Mouse (Mus musculus) neural tube, embryonic 11.5 days (tissue): ENCODE results near the gene Plxna3. TPM values are rescaled to one million over a fixed set of nuclear protein-coding genes. Genes with fewer than 3 reads are reported as not detected.

Experiments used
- ATAC-seq: fragments of 200-750 bp; cut with Nextera tagmentation; 2 replicates; pipeline ENCODE4 v1.8.0; 2017; ENCODE audit warnings: moderate number of reproducible peaks, mild to moderate bottlenecking, moderate TSS enrichment, moderate library complexity; ENCODE audit not compliant: insufficient read depth, low FRiP score, low TSS enrichment
- DNase-seq: peaks from one replicate; pipeline ENCODE4 v3.0.0-alpha.2; 2015; ENCODE audit warnings: low spot score
- H3K27ac ChIP-seq: fragments of 300-500 bp; sonication (generic); 2 replicates; pipeline ENCODE4 v1.5.1; 2014; ENCODE audit warnings: low read depth, mild to moderate bottlenecking, low read length
- H3K27me3 ChIP-seq: fragments of 300-500 bp; sonication (generic); 2 replicates; pipeline ENCODE4 v1.6.1; 2014; ENCODE audit warnings: mild to moderate bottlenecking, low read length, mixed read lengths; ENCODE audit not compliant: control insufficient read depth, insufficient read depth
- H3K36me3 ChIP-seq: fragments of 300-500 bp; sonication (generic); 2 replicates; pipeline ENCODE4 v1.6.1; 2014; ENCODE audit warnings: mild to moderate bottlenecking, low read length, moderate library complexity, mixed read lengths; ENCODE audit not compliant: control insufficient read depth, insufficient read depth
- H3K4me1 ChIP-seq: fragments of 300-500 bp; sonication (generic); 2 replicates; pipeline ENCODE4 v1.6.1; 2014; ENCODE audit warnings: low read length, mixed read lengths; ENCODE audit not compliant: control insufficient read depth, insufficient read depth
- H3K4me2 ChIP-seq: fragments of 300-500 bp; sonication (generic); 2 replicates; pipeline ENCODE4 v1.6.1; 2014; ENCODE audit warnings: low read depth, mild to moderate bottlenecking, moderate library complexity
- H3K4me3 ChIP-seq: fragments of 300-500 bp; sonication (generic); 2 replicates; pipeline ENCODE4 v1.5.1; 2014; ENCODE audit warnings: low read depth, low read length
- H3K9ac ChIP-seq: fragments of 300-500 bp; sonication (generic); 2 replicates; pipeline ENCODE4 v1.6.1; 2014; ENCODE audit warnings: mild to moderate bottlenecking, low read length
- H3K9me3 ChIP-seq: fragments of 300-500 bp; sonication (generic); 2 replicates; pipeline ENCODE4 v1.6.1; 2016; ENCODE audit warnings: low read length; ENCODE audit not compliant: control insufficient read depth
- WGBS: fragments of 180-500 bp; shearing (Covaris S2); extraction: QIAGEN DNeasy Blood & Tissue Kit; methylation state at CpG from one replicate; pipeline ENCODE4 v1.1.7; 2014; 5-methylcytosine and 5-hydroxymethylcytosine counted together
- polyA plus RNA-seq: library from polyadenylated mRNA; unstranded; fragments of >200 nt; fragmentation: Nextera tagmentation; extraction: Ambion mirVana; gene quantifications from 2 replicates; pipeline ENCODE4 v1.2.1, GENCODE M21; 2014

Gene Plxna3
- 21.2 and 22.5 TPM in 2 replicates for polyA plus RNA-seq

GRCm38 (mm10) chrX:74328725-74329161 is at the start of gene Plxna3:
TSS of gene Plxna3 (plus strand) at chrX:74329066.
- Histone ChIP-seq H3K27me3 (no peaks in the 10 kb centered on the region), H3K4me3 (peak within 1 kb of the TSS; percentile 47), H3K9ac (peak within 1 kb of the TSS; percentile 65), H3K27ac (peak within 1 kb of the TSS; percentile 67; the same call in 1 of the 2 replicates), H3K36me3 (no peaks in the 10 kb centered on the region), H3K4me1 (0 out of 2 replicates have a peak, but pooled peaks cover 6% of the 10 kb centered on the region), H3K9me3 (no peaks in the 10 kb centered on the region), H3K4me2 (peak within 1 kb of the TSS; percentile 61)
- 13% methylated on average over 18 of the region's 30 CpGs for WGBS
- peak; percentile 95 for ATAC-seq
- peak; percentile 77 for DNase-seq

DNA sequence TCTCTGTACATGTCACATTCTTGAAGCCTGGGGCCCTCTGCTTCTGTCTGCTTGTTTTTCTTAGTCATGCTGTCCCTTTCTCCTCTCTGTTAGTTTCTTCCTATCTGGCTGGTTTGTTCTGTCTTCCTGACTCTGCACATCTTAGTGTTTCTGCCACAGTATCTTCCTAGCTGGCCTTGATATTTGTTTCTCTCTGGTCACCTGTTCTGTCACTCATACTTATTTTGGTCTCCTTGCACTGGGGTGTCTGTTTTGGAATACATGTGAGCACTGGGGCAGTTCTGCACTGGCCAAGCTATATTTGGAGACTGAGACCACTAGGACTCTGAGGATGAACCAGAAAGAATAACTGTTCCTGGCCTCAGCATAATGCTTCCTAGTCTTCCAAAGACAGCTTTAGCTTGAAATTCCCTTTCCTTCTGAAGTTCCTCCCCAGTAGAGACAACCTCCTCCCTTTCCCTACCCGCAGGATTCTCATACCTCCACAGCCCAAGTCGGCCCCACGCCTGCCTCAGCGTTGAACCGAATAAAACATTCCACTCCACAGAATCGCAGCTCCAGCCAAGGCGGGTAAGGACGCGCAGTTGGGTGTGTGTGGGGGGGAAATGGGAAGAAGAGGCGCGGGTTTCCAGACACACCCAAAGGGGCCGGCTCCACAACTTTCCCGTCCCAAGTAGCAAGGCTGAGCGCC is 47.7 kb upstream of the Plxna3 start:
- no peaks in the 10 kb centered on the region for H3K9me3 ChIP-seq
- peak overlapping the region; percentile 65 for H3K4me2 ChIP-seq
- peak overlapping the region; percentile 49 for H3K9ac ChIP-seq
- H3K27ac ChIP-seq = no peak overlapping the region
- H3K36me3 ChIP-seq = no peaks in the 10 kb centered on the region
- DNase-seq (no peak), ATAC-seq (no peak)
- no peaks in the 10 kb centered on the region; the same call in 1 of the 2 replicates for H3K4me1 ChIP-seq
- WGBS = 10% methylated on average over 13 of the region's 14 CpGs
- H3K4me3 ChIP-seq = peak overlapping the region; percentile 57
- no peaks in the 10 kb centered on the region for H3K27me3 ChIP-seq

DNA sequence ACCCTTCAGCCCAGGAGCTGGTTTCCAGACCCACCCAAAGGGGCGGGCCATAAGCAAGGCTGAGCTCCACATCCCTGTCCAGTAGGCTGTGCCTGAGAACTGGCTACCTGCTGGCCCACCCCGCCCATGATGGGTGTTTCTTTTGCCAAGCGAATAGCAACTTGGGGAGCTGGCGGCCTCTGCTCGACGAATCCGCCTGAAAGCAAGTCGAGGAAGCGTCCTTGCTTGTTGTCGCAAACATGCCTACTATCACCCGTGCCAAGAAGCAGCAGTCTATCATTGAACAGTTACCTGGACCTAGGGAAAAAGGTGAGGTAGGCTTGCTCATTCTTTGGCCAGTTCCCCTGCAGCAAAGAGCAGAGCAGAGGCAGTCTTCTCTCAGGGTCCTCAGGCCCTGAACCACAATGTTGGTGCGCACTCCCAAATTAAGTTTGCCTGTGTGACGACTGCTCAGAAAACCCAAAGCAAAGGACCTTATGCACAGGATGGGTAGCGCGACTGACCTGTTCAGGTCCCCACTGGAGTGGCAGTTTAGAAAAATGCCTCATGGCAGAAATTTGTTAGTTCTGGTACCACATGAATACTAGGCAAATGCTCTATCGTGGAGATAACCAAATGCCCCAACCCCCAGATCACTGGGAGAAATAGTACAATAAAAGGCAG is 47.0 kb upstream of the Plxna3 start, which contains the start of the genes Taz and Dnase1l1:
Gene Taz (plus strand): TSS at position 181 of the 663 bp plus-strand sequence.
Gene Dnase1l1 (minus strand): TSS at position 606 of the 663 bp plus-strand sequence.
- no peaks in the 10 kb centered on the region for H3K27me3 ChIP-seq
- peak within 1 kb of the TSS; percentile 71 for H3K9ac ChIP-seq
- H3K4me3 ChIP-seq = peak within 1 kb of the TSS; percentile 57
- WGBS = 13% methylated on average over 16 of the region's 16 CpGs
- ATAC-seq = peak; percentile 66
- no peaks in the 10 kb centered on the region for H3K36me3 ChIP-seq
- no peaks in the 10 kb centered on the region; the same call in 1 of the 2 replicates for H3K4me1 ChIP-seq
- no peaks in the 10 kb centered on the region for H3K9me3 ChIP-seq
- peak; percentile 56 for DNase-seq
- H3K27ac ChIP-seq = 0 out of 2 replicates have a peak within 1 kb of the TSS, but pooled peaks have one; percentile 3
- peak within 1 kb of the TSS; percentile 65 for H3K4me2 ChIP-seq

GRCm38 (mm10) chrX:74282395-74283091 is 46.3 kb upstream of the Plxna3 start:
- WGBS = 17% methylated on average over 39 of the region's 39 CpGs

DNA sequence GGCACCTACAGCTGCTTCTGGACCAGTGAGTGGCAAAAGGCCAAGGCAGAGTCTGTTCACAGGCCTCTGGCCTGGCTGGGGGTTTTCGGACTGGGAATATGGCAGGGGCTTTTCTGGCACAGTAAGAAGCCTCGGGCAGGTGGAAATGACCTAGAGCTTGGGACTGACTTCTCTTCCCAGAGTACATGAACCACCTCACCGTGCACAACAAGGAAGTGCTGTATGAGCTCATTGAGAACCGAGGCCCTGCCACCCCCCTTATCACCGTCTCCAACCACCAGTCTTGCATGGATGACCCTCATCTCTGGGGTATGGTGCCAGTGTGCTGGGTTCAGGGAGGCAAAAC is 45.8 kb upstream of the Plxna3 start:
- Histone ChIP-seq H3K36me3 (no peaks in the 10 kb centered on the region), H3K4me3 (peak overlapping the region; percentile 57), H3K27ac (no peak overlapping the region), H3K4me1 (no peaks in the 10 kb centered on the region; the same call in 1 of the 2 replicates), H3K9me3 (no peaks in the 10 kb centered on the region), H3K4me2 (peak overlapping the region; percentile 61), H3K27me3 (no peaks in the 10 kb centered on the region), H3K9ac (peak overlapping the region; percentile 71)
- DNase-seq (no peak), ATAC-seq (0 out of 2 replicates have a peak, but pooled peaks have one; percentile 17)
- 43% methylated on average over 5 of the region's 5 CpGs for WGBS

More at GRCm38 (mm10) chrX:74282395-74283091, 46.3 kb upstream of the Plxna3 start:
- Histone ChIP-seq H3K9ac (peak overlapping the region; percentile 71), H3K4me3 (peak overlapping the region; percentile 57), H3K36me3 (no peaks in the 10 kb centered on the region), H3K27ac (0 out of 2 replicates have a peak overlapping the region, but pooled peaks have one; percentile 3), H3K9me3 (no peaks in the 10 kb centered on the region), H3K4me1 (no peaks in the 10 kb centered on the region; the same call in 1 of the 2 replicates), H3K27me3 (no peaks in the 10 kb centered on the region), H3K4me2 (peak overlapping the region; percentile 65)
- DNase-seq = peak; percentile 80
- peak; percentile 72 for ATAC-seq

GRCm38 (mm10) chrX:74293431-74293830 is 35.4 kb upstream of the Plxna3 start:
- 75% methylated on average over 4 of the region's 4 CpGs for WGBS
- DNase-seq (no peak), ATAC-seq (no peak)
- Histone ChIP-seq H3K4me1 (no peaks in the 10 kb centered on the region), H3K4me2 (no peak overlapping the region), H3K36me3 (no peaks in the 10 kb centered on the region), H3K27ac (no peak overlapping the region), H3K9ac (no peak overlapping the region), H3K9me3 (no peaks in the 10 kb centered on the region), H3K4me3 (no peak overlapping the region), H3K27me3 (no peaks in the 10 kb centered on the region)

- Histone ChIP-seq H3K27me3 (no peaks in the 10 kb centered on the region), H3K36me3 (no peaks in the 10 kb centered on the region), H3K9ac (peak within 1 kb of the TSS; percentile 70), H3K4me1 (no peaks in the 10 kb centered on the region), H3K4me2 (peak within 1 kb of the TSS; percentile 66), H3K27ac (no peak within 1 kb of the TSS), H3K4me3 (peak within 1 kb of the TSS; percentile 60), H3K9me3 (no peaks in the 10 kb centered on the region)
- peak; percentile 99 for ATAC-seq
- 14% methylated on average over 37 of the region's 37 CpGs for WGBS
- DNase-seq = peak; percentile 91
Observed at GRCm38 (mm10) chrX:74296538-74297448, 32.1 kb upstream of the Plxna3 start, which contains the start of gene Atp6ap1. TSS of gene Atp6ap1 (plus strand) at chrX:74297097.
